Mouse (Mus musculus) mammary gland, adult 2 months (tissue): ENCODE measurements around the gene Ldlr. TPM values are rescaled to one million over a fixed set of nuclear protein-coding genes. Genes with fewer than 3 reads are reported as not detected.

Experiments
- polyA plus RNA-seq: library from polyadenylated mRNA; depleted of rRNA; stranded (reverse); fragments of >200 nt; gene quantifications from 2 replicates; pipeline ENCODE4 v1.2.3, GENCODE M21; 2012; ENCODE audit warnings: low replicate concordance; rRNA removed

Gene Ldlr
- 45.5 and 51.9 TPM in 2 replicates for polyA plus RNA-seq

GRCm38 (mm10) chr9:21723377-21724146, at the start of gene Ldlr:
Gene Ldlr (plus strand): TSS chr9:21723483.

GRCm38 (mm10) chr9:21760155-21761088, 37.1 kb downstream of the Ldlr start, which contains the start of gene Spc24:
Gene Spc24 (minus strand): TSS chr9:21760303.

GRCm38 (mm10) chr9:21798345-21799009, 75.2 kb downstream of the Ldlr start, which contains the start of gene Kank2:
Gene Kank2 (minus strand): TSS chr9:21798744.

Other genes starting within 250 kb of the Ldlr start
- 28.0 and 35.2 TPM in 2 replicates for gene Tmed1, start 213.2 kb upstream of the Ldlr start, polyA plus RNA-seq
- 19.5 and 28.6 TPM in 2 replicates for gene AB124611, start 197.3 kb upstream of the Ldlr start, polyA plus RNA-seq
- gene Carm1, start 176.6 kb upstream of the Ldlr start, polyA plus RNA-seq = 106 and 115 TPM in 2 replicates
- 35.6 and 39.1 TPM in 2 replicates for gene Timm29, start 130.8 kb upstream of the Ldlr start, polyA plus RNA-seq
- gene Yipf2, start 130.7 kb upstream of the Ldlr start, polyA plus RNA-seq = 30.7 and 34.8 TPM in 2 replicates
- 31.1 and 50.5 TPM in 2 replicates for gene Smarca4, start 107.3 kb upstream of the Ldlr start, polyA plus RNA-seq
- 1.5 and 2.2 TPM in 2 replicates for gene Spc24, start 36.8 kb downstream of the Ldlr start, polyA plus RNA-seq
- 46.1 and 74.2 TPM in 2 replicates for gene Kank2, start 75.3 kb downstream of the Ldlr start, polyA plus RNA-seq
- 133 and 228 TPM in 2 replicates for gene Angptl8, start 112.0 kb downstream of the Ldlr start, polyA plus RNA-seq
- gene Dock6, start 129.2 kb downstream of the Ldlr start, polyA plus RNA-seq = 77.8 and 82.0 TPM in 2 replicates
- gene Rab3d, start 194.7 kb downstream of the Ldlr start, polyA plus RNA-seq = 114 and 133 TPM in 2 replicates
- gene Ccdc159, start 204.0 kb downstream of the Ldlr start, polyA plus RNA-seq = 5.7 and 9.4 TPM in 2 replicates
- gene Tmem205, start 204.1 kb downstream of the Ldlr start, polyA plus RNA-seq = 229 and 258 TPM in 2 replicates
- 15.2 and 35.3 TPM in 2 replicates for gene Plppr2, start 213.6 kb downstream of the Ldlr start, polyA plus RNA-seq
- gene Swsap1, start 232.3 kb downstream of the Ldlr start, polyA plus RNA-seq = 5.3 and 10.7 TPM in 2 replicates
- gene Epor, start 240.0 kb downstream of the Ldlr start, polyA plus RNA-seq = 14.0 and 19.5 TPM in 2 replicates